Comparison of ENCODE assay signal across 11 mouse cellular contexts in genomic region chr2:75563253-75563913, GRCm38 (mm10).
DNase-seq lines count a peak whose midpoint lies in the region; ATAC-seq and TF ChIP-seq lines count a peak whose summit lies in the region.
"Had no signal": no experiment of that assay in that cellular context is flagged by ENCODE, and none has a peak within 500 bp of the region (broad histone marks: within the 10 kb centered on the region; RNA-seq: fewer than 3 reads in every experiment).

No protein-coding gene starts in this region.

- peak; percentile 56 for TF ChIP-seq CTCF in intestine, postnatal 0 days (IDR thresholded peaks at IDR 0.05; ENCODE audit: low read depth)
- TF ChIP-seq CTCF in Patski (IDR thresholded peaks at IDR 0.05): peak; percentile 20
- peak; percentile 55 for TF ChIP-seq CTCF in stomach, postnatal 0 days (IDR thresholded peaks at IDR 0.05; ENCODE audit: low read depth)

- H3K4me1 ChIP-seq in intestine, postnatal 0 days (replicated peaks; ENCODE audit: control insufficient read depth, insufficient read depth, low read length): 0 out of 2 replicates have a peak, but pooled peaks cover 2% of the 10 kb centered on the region
- no peaks in the 10 kb centered on the region; the same call in 1 of the 2 replicates for H3K4me1 ChIP-seq in intestine, embryonic 15.5 days (replicated peaks)
- H3K4me1 ChIP-seq in liver, embryonic 11.5 days (replicated peaks; ENCODE audit: control insufficient read depth, insufficient read depth, low read length): no peaks in the 10 kb centered on the region
- H3K4me1 ChIP-seq in stomach, postnatal 0 days (replicated peaks; ENCODE audit: control insufficient read depth, insufficient read depth): no peaks in the 10 kb centered on the region
- H3K4me1 ChIP-seq in hindbrain, embryonic 10.5 days (replicated peaks): no peaks in the 10 kb centered on the region

- H3K4me3 ChIP-seq in intestine, postnatal 0 days (ENCODE audit: low read depth, low read length): no peak overlapping the region
- H3K4me3 ChIP-seq in intestine, embryonic 15.5 days (replicated peaks): no peak overlapping the region
- H3K4me3 ChIP-seq in liver, embryonic 11.5 days (ENCODE audit: low read depth, low read length): no peak overlapping the region
- H3K4me3 ChIP-seq in stomach, postnatal 0 days (ENCODE audit: low read depth, low read length): no peak overlapping the region
- H3K4me3 ChIP-seq in hindbrain, embryonic 10.5 days: no peak overlapping the region
- H3K4me3 ChIP-seq: layer of hippocampus, adult 2 months; midbrain, embryonic 15.5 days had no signal

- CTCF ChIA-PET in Patski (lab: Charles Lee): no interaction called here

- no peak for ATAC-seq in intestine, postnatal 0 days
- ATAC-seq in intestine, embryonic 15.5 days: no peak
- no peak for ATAC-seq in Patski
- peak; percentile 57; the same call in 1 of the 2 replicates for ATAC-seq in liver, embryonic 11.5 days (replicated peaks; ENCODE audit: low FRiP score)
- no peak for ATAC-seq in stomach, postnatal 0 days (ENCODE audit: low FRiP score, low TSS enrichment)
- ATAC-seq: midbrain, embryonic 15.5 days had no signal

- no peak overlapping the region for H3K4me2 ChIP-seq in intestine, postnatal 0 days (replicated peaks; ENCODE audit: low read depth)
- no peak overlapping the region for H3K4me2 ChIP-seq in intestine, embryonic 15.5 days (replicated peaks)
- no peak overlapping the region for H3K4me2 ChIP-seq in liver, embryonic 11.5 days
- H3K4me2 ChIP-seq in stomach, postnatal 0 days (replicated peaks; ENCODE audit: low read depth): no peak overlapping the region
- H3K4me2 ChIP-seq: midbrain, embryonic 15.5 days had no signal

- no peak overlapping the region for H3K27ac ChIP-seq in intestine, postnatal 0 days (ENCODE audit: low read depth, low read length)
- no peak overlapping the region for H3K27ac ChIP-seq in intestine, embryonic 15.5 days
- no peak overlapping the region for H3K27ac ChIP-seq in liver, embryonic 11.5 days (ENCODE audit: low read depth, low read length)
- H3K27ac ChIP-seq in stomach, postnatal 0 days (replicated peaks): no peak overlapping the region
- no peak overlapping the region for H3K27ac ChIP-seq in hindbrain, embryonic 10.5 days
- H3K27ac ChIP-seq: layer of hippocampus, adult 2 months; midbrain, embryonic 15.5 days had no signal

- in situ Hi-C loops in Patski (cut with MboI; ENCODE audit: low pct_unique_long_range_greater_than_20kb): no loop called here

- no peak for DNase-seq in Patski (ENCODE audit: low read depth, low spot score)
- no peak for DNase-seq in liver, embryonic 11.5 days (ENCODE audit: low spot score)
- DNase-seq in stomach, postnatal 0 days (ENCODE audit: low spot score): no peak
- DNase-seq in ovary, postnatal 10 days (ENCODE audit: low spot score): no peak
- DNase-seq in hindbrain, embryonic 10.5 days (ENCODE audit: low spot score): no peak
- no peak for DNase-seq in left cerebral cortex, adult 18-20 months (ENCODE audit: low spot score in 2 of 2)
- DNase-seq: gastrocnemius, postnatal 25 days had no signal

- WGBS in intestine, postnatal 0 days: 55% methylated on average over 9 of the region's 9 CpGs
- WGBS in intestine, embryonic 15.5 days: 55% methylated on average over 9 of the region's 9 CpGs
- 41% methylated on average over 9 of the region's 9 CpGs for WGBS in liver, embryonic 11.5 days
- 55% methylated on average over 9 of the region's 9 CpGs for WGBS in stomach, postnatal 0 days
- WGBS in hindbrain, embryonic 10.5 days: 65% methylated on average over 9 of the region's 9 CpGs

- no peaks in the 10 kb centered on the region for H3K36me3 ChIP-seq in intestine, postnatal 0 days (ENCODE audit: control insufficient read depth, insufficient read depth)
- H3K36me3 ChIP-seq in intestine, embryonic 15.5 days: no peaks in the 10 kb centered on the region
- no peaks in the 10 kb centered on the region for H3K36me3 ChIP-seq in liver, embryonic 11.5 days (ENCODE audit: control insufficient read depth, insufficient read depth, low read length)
- H3K36me3 ChIP-seq in stomach, postnatal 0 days (ENCODE audit: control insufficient read depth, insufficient read depth, low read length): no peaks in the 10 kb centered on the region
- no peaks in the 10 kb centered on the region for H3K36me3 ChIP-seq in hindbrain, embryonic 10.5 days
- H3K36me3 ChIP-seq: midbrain, embryonic 15.5 days had no signal

- no peak for TF ChIP-seq EP300 in stomach, postnatal 0 days (optimal IDR thresholded peaks at IDR 0.05)

- POLR2A ChIA-PET in Patski (lab: Charles Lee): interaction anchor here (0.6 to 0.7 kb wide), 2 partner anchors 159 to 527 kb away, joined by 4 to 5 read pairs; no protein-coding TSS in a partner anchor

- H3K9me3 ChIP-seq in intestine, postnatal 0 days (ENCODE audit: control insufficient read depth): no peaks in the 10 kb centered on the region
- no peaks in the 10 kb centered on the region for H3K9me3 ChIP-seq in intestine, embryonic 15.5 days
- H3K9me3 ChIP-seq in liver, embryonic 11.5 days (ENCODE audit: control insufficient read depth, low read length): no peaks in the 10 kb centered on the region
- H3K9me3 ChIP-seq in stomach, postnatal 0 days (ENCODE audit: control insufficient read depth, low read length): no peaks in the 10 kb centered on the region
- no peaks in the 10 kb centered on the region for H3K9me3 ChIP-seq in hindbrain, embryonic 10.5 days
- H3K9me3 ChIP-seq: midbrain, embryonic 15.5 days had no signal

- H3K9ac ChIP-seq in intestine, postnatal 0 days (ENCODE audit: low read depth, low read length): no peak overlapping the region
- no peak overlapping the region for H3K9ac ChIP-seq in intestine, embryonic 15.5 days
- no peak overlapping the region for H3K9ac ChIP-seq in liver, embryonic 11.5 days (ENCODE audit: low read depth, low read length)
- H3K9ac ChIP-seq in stomach, postnatal 0 days (ENCODE audit: low read length): no peak overlapping the region
- H3K9ac ChIP-seq: midbrain, embryonic 15.5 days had no signal

- H3K27me3 ChIP-seq in intestine, postnatal 0 days (replicated peaks; ENCODE audit: control insufficient read depth, insufficient read depth, low read length): no peaks in the 10 kb centered on the region
- H3K27me3 ChIP-seq in intestine, embryonic 15.5 days (replicated peaks): no peaks in the 10 kb centered on the region
- H3K27me3 ChIP-seq in Patski: peaks cover 31% of the 10 kb centered on the region
- H3K27me3 ChIP-seq in liver, embryonic 11.5 days (replicated peaks; ENCODE audit: control insufficient read depth, insufficient read depth, low read length): no peaks in the 10 kb centered on the region
- no peaks in the 10 kb centered on the region for H3K27me3 ChIP-seq in stomach, postnatal 0 days (ENCODE audit: control insufficient read depth, insufficient read depth, low read length)
- no peaks in the 10 kb centered on the region for H3K27me3 ChIP-seq in hindbrain, embryonic 10.5 days (ENCODE audit: insufficient read depth, poor library complexity, severe bottlenecking)
- H3K27me3 ChIP-seq: midbrain, embryonic 15.5 days had no signal
